Mouse (Mus musculus): Measurements from ENCODE around the gene Myh6.

- TF ChIP-seq CTCF (IDR thresholded peaks at IDR 0.05) = no peak
- no peak for TF ChIP-seq EP300 (IDR thresholded peaks at IDR 0.05)
Measured at GRCm38 (mm10) chr14:54938431-54939219, 28.1 kb downstream of the Myh6 start.
